Mouse (Mus musculus) kidney, postnatal 14 days (tissue): ENCODE results near the gene St8sia6.
A peak's percentile ranks its signal among the peaks of the same experiment; 100 is the strongest.
"Not testable (repeated sequence)": the region's sequence is repeated elsewhere in the genome, so short reads cannot be mapped to it uniquely, and the experiment has no call there.

Experiments used
- DNase-seq: peaks from one replicate; pipeline ENCODE4 v3.0.0; 2022; ENCODE audit warnings: mixed read lengths

Gene St8sia6

GRCm38 (mm10) chr2:13757412-13757811 lies 36.5 kb downstream of the St8sia6 start:
- no peak for DNase-seq

- no peak for DNase-seq
These were observed 38.1 kb downstream of the St8sia6 start for GRCm38 (mm10) chr2:13755733-13756132.

DNA sequence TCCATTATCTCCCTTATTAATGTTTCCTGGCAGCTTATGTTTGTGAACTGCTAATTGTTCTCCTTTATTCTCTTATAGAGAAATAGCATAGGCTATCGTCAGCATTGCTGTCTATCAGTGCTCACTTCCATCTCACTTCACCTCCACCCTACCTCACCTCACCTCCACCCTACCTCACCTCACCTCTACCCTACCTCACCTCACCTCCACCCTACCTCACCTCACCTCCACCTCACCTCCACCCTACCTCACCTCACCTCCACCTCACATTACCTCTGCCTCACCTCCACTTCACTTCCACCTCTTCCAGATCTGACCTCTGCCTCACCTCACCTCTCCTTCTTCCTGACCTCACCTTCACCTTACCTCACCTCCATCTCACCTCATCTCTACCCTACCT lies 42.2 kb downstream of the St8sia6 start:
- DNase-seq = no peak

DNA sequence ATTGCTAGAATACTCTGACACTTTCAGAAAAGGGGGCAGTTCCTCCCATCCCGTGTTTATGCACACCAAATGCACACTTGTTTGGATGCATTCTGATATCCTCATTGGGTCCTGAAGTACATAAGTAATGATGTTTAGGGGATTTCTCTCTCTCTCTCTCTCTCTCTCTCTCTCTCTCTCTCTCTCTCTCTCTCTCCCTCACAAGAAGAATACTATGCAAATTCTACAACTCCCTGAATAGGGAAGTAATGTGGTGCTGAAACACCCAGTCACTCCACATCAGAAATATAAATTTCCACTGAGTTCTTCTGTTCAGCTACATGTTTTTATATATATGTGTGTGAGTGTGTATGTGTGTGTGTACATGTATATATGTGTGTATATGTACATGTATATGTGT lies 43.1 kb downstream of the St8sia6 start:
- no peak for DNase-seq

GRCm38 (mm10) chr2:13750089-13750488 lies 43.8 kb downstream of the St8sia6 start:
- DNase-seq = peak; percentile 8

- DNase-seq = no peak
These were observed 44.7 kb downstream of the St8sia6 start for GRCm38 (mm10) chr2:13749176-13749575.

- no peak for DNase-seq
These were observed 46.3 kb downstream of the St8sia6 start for GRCm38 (mm10) chr2:13747576-13747975.

GRCm38 (mm10) chr2:13746023-13746422 lies 47.8 kb downstream of the St8sia6 start:
- no peak for DNase-seq

- DNase-seq = no peak
These were observed 55.2 kb downstream of the St8sia6 start for GRCm38 (mm10) chr2:13738704-13739103.

DNA sequence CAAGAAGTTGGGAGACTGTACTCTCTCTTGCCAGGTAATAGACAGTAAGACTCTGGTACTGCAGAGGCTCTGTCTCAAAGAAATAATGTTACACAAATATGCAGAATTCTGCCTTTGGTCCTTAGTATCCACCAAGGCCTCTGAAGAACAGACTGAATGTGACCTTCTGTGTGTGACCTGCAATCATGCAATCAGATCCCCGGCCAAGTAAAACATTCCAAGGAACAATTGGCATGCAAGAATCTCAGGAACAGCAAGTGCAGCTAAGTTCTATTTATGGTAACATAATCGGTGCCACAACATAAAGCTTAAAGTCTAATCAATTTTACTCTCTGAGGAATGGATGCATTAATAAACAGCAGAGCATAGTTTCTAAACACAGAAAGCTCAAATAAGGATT lies 66.0 kb downstream of the St8sia6 start:
- peak; percentile 40 for DNase-seq

DNA sequence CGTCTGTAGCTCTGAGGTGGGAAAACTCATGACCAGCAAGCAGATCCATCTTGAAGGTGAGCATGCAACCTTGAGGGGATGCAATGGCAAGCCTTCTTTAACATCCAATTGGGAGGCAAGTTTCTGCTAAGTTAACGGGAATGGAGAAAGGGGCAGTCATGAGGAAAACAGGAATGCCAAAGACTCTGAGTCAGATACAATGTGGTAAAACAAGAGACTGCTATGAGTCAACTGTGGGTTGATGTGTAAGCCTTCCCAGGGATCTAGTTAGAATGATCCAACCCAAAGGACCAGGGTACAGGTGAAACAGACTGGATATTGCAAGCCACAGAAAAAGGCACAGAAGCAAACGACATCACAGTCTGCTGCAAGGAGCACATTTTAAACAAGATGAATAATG lies 68.3 kb downstream of the St8sia6 start:
- no peak for DNase-seq

GRCm38 (mm10) chr2:13722241-13722640 lies 71.6 kb downstream of the St8sia6 start:
- DNase-seq = no peak

GRCm38 (mm10) chr2:13718628-13719185 lies 75.2 kb downstream of the St8sia6 start:
- DNase-seq = no peak

DNA sequence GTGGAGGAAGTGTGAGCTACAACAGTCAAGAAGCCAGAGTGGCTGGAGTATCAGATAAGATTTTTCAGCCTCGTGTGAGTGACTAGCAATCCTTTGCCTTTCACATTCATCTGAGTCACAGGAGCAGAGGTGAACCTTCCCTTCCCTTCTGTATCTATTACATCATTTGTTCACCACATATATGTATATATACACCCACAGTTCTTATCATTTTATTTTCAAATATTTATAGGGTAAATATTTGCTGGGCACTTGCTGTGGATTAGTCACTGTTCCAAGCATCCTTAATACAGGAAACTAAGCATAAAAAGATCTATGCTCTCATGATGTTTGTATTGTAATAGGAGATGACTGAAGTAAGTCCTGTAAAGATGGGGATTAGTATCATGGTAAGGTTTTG lies 85.1 kb downstream of the St8sia6 start:
- DNase-seq = no peak

GRCm38 (mm10) chr2:13697514-13697913 lies 96.3 kb downstream of the St8sia6 start:
- no peak for DNase-seq

DNA sequence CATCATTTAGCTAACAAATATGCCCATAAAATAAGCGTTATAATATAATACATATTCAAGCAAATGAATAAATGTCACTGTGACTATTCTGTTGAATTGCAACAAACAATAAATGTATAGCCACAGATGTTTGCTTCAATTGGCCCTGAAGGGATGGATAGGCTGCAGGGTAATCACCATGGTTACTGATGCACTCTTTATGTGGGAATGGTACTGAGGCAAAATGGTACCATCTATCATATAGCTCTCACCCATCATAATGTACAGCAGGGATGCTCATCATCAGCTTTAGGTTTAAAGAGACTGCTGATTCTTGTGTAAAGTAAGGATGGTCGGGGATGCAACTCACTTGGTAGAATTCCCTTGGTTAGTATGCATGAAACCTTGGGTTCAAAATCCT lies 99.4 kb downstream of the St8sia6 start:
- DNase-seq = no peak

- no peak for DNase-seq
These were observed 109.5 kb downstream of the St8sia6 start for GRCm38 (mm10) chr2:13684380-13684779.

- DNase-seq = no peak
These were observed 110.7 kb downstream of the St8sia6 start for GRCm38 (mm10) chr2:13683205-13683570.

GRCm38 (mm10) chr2:13682488-13683204 lies 111.2 kb downstream of the St8sia6 start:
- no peak for DNase-seq

- peak; percentile 7 for DNase-seq
These were observed 120.9 kb downstream of the St8sia6 start for GRCm38 (mm10) chr2:13672946-13673345.

GRCm38 (mm10) chr2:13672426-13672825 lies 121.4 kb downstream of the St8sia6 start:
- no peak for DNase-seq

DNA sequence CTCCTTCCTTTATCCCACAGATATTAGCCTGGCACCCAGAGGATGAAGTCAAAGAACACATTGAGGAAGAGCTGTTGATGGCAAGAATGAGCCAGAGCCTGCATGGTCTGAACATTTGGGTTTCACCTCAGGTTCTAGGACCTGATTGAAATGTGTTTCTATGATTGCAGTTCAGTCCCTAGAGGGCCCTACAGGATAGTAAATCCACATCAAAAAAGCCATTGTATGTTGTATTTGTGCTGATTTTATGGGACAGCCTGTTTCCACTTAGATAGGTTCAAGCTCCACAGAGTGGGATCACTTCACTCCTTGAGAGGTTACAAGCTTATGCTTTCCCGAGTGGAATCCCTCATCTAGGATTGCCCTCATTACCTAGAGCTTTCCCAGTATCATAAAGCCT lies 159.0 kb downstream of the St8sia6 start:
- DNase-seq = no peak

GRCm38 (mm10) chr2:13630136-13630832 lies 163.6 kb downstream of the St8sia6 start:
- DNase-seq = no peak

GRCm38 (mm10) chr2:13603636-13604035 lies 190.2 kb downstream of the St8sia6 start:
- not testable (repeated sequence) for DNase-seq
